Mouse (Mus musculus) liver, embryonic 12.5 days (tissue): Measurements from ENCODE around the gene Thoc5. TPM values are rescaled to one million over a fixed set of nuclear protein-coding genes. Genes with fewer than 3 reads are reported as not detected.

Experiments
- microRNA-seq: library from miRNA; unstranded; fragments of <30 nt; microRNA quantifications from one replicate; pipeline ENCODE4, GENCODE M21; 2017
- polyA plus RNA-seq: library from polyadenylated mRNA; unstranded; fragments of >200 nt; fragmentation: Nextera tagmentation; extraction: Ambion mirVana; gene quantifications from 2 replicates; pipeline ENCODE4 v1.2.1, GENCODE M21; 2016

Thoc5 gene
- polyA plus RNA-seq, 1 experiment from 2014 or later, result 28.1 TPM

Small RNA genes within 50 kb of the gene (microRNA-seq; reads per million reads assigned to microRNA genes)
- not detected for gene Mir6918

Other genes starting within 250 kb of the Thoc5 start
- gene Uqcr10, start 191.0 kb upstream of the Thoc5 start, polyA plus RNA-seq, result 698 and 713 TPM in 2 replicates
- gene Zmat5, start 190.6 kb upstream of the Thoc5 start, polyA plus RNA-seq, result 33.4 and 33.8 TPM in 2 replicates
- gene Cabp7, start 148.5 kb upstream of the Thoc5 start, polyA plus RNA-seq, result 0.05 and 0.06 TPM in 2 replicates
- gene Nf2, start 45.8 kb upstream of the Thoc5 start, polyA plus RNA-seq, result 29.5 and 33.0 TPM in 2 replicates
- gene Nipsnap1, start 21.4 kb upstream of the Thoc5 start, polyA plus RNA-seq, result 68.0 and 76.6 TPM in 2 replicates
- 0.66 and 0.73 TPM in 2 replicates for gene Nefh, start 52.7 kb downstream of the Thoc5 start, polyA plus RNA-seq
- 110 TPM in 2 replicates for gene Ap1b1, start 91.5 kb downstream of the Thoc5 start, polyA plus RNA-seq
- gene Rasl10a, start 162.8 kb downstream of the Thoc5 start, polyA plus RNA-seq, result 0.77 and 1.1 TPM in 2 replicates
- 35.2 and 37.5 TPM in 2 replicates for gene Gas2l1, start 170.0 kb downstream of the Thoc5 start, polyA plus RNA-seq
- 19.0 and 22.9 TPM in 2 replicates for gene Rhbdd3, start 203.6 kb downstream of the Thoc5 start, polyA plus RNA-seq
- gene Ewsr1, start 203.9 kb downstream of the Thoc5 start, polyA plus RNA-seq, result 432 and 434 TPM in 2 replicates